Mouse (Mus musculus) stomach, postnatal 0 days (tissue): ENCODE measurements around the gene Nebl.

ENCODE experiments used
- CTCF ChIP-seq: IDR thresholded peaks from 2 replicates; pipeline ENCODE4 v1.5.1; 2016; ENCODE audit warnings: antibody characterized with exemption, low read depth, mild to moderate bottlenecking, moderate library complexity
- EP300 ChIP-seq: optimal IDR thresholded peaks from 2 replicates; pipeline ENCODE3; 2016; ENCODE audit warnings: antibody characterized with exemption

DNA sequence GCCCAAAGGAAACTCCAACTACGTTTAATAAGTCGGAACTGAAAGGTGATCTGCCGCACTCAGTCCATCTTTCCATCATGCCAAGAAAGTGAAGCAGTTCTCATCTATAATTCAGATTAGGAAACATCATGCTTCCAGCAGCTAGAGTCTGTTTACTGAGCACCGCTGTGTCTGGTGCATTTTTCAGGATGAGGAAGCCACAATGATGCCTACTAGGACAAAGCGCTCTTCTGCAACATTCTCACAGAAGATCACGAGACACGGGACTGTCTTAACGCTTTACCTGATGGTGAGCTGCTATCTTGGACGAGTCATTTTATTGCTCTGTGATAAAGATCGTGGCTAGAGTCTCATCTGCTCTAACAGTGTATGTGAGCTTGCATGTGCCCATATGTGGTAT, 59.1 kb downstream of the Nebl start:
- TF ChIP-seq CTCF (no peak), EP300 (no peak)
